Comparison of ENCODE assay signal across 8 mouse cellular contexts in genomic region chr1:170174814-170175332, GRCm38 (mm10). TPM values are rescaled to one million over a fixed set of nuclear protein-coding genes. Genes with fewer than 3 reads are reported as not detected.
DNase-seq lines count a peak whose midpoint lies in the region; ATAC-seq and TF ChIP-seq lines count a peak whose summit lies in the region.

Uap1 (minus strand) TSS chr1:170174957.

- H3K4me1 ChIP-seq in hindbrain, embryonic 10.5 days (replicated peaks) = peaks cover 21% of the 10 kb centered on the region
- peaks cover 3% of the 10 kb centered on the region; the same call in 1 of the 2 replicates for H3K4me1 ChIP-seq in lung, postnatal 0 days (ENCODE audit: insufficient read depth, low read depth, low read length)

- peak; percentile 96 for ATAC-seq in frontal cortex, adult (ENCODE audit: low TSS enrichment)
- ATAC-seq in lung, postnatal 0 days = peak; percentile 98

- H3K9ac ChIP-seq in lung, postnatal 0 days (replicated peaks; ENCODE audit: low read depth) = peak within 1 kb of the TSS; percentile 84

- peak; percentile 72 for TF ChIP-seq CTCF in lung, postnatal 0 days (IDR thresholded peaks at IDR 0.05)

- no peaks in the 10 kb centered on the region for H3K27me3 ChIP-seq in hindbrain, embryonic 10.5 days (ENCODE audit: insufficient read depth, poor library complexity, severe bottlenecking)
- H3K27me3 ChIP-seq in lung, postnatal 0 days (replicated peaks; ENCODE audit: insufficient read depth, low read length) = no peaks in the 10 kb centered on the region

- H3K9me3 ChIP-seq in hindbrain, embryonic 10.5 days = no peaks in the 10 kb centered on the region
- no peaks in the 10 kb centered on the region for H3K9me3 ChIP-seq in lung, postnatal 0 days (ENCODE audit: low read length)

- TF ChIP-seq EP300 in lung, postnatal 0 days (IDR thresholded peaks at IDR 0.05) = no peak

- H3K4me3 ChIP-seq in hindbrain, embryonic 10.5 days = peak within 1 kb of the TSS; percentile 89
- peak within 1 kb of the TSS; percentile 73 for H3K4me3 ChIP-seq in lung, postnatal 0 days (ENCODE audit: low read depth, low read length)

- peak within 1 kb of the TSS; percentile 56 for H3K4me2 ChIP-seq in lung, postnatal 0 days (replicated peaks; ENCODE audit: low read depth, low read length)

- H3K36me3 ChIP-seq in hindbrain, embryonic 10.5 days = no peaks in the 10 kb centered on the region
- no peaks in the 10 kb centered on the region for H3K36me3 ChIP-seq in lung, postnatal 0 days (ENCODE audit: insufficient read depth, low read length)

- peak within 1 kb of the TSS; percentile 93 for H3K27ac ChIP-seq in hindbrain, embryonic 10.5 days
- H3K27ac ChIP-seq in lung, postnatal 0 days (ENCODE audit: low read length) = peak within 1 kb of the TSS; percentile 91

- DNase-seq in MN1 (ENCODE audit: low spot score) = peak; percentile 97
- DNase-seq in cerebellum, adult 9-10 months = peak; percentile 100
- peak; percentile 98 for DNase-seq in hindbrain, embryonic 10.5 days (ENCODE audit: low spot score)
- DNase-seq in layer of hippocampus, adult 9-11 months = peak; percentile 99
- DNase-seq in lung, postnatal 0 days (ENCODE audit: low spot score) = peak; percentile 99
- peak; percentile 96 for DNase-seq in ovary, postnatal 14 days (ENCODE audit: low spot score)
- DNase-seq in thymus, postnatal 14 days = peak; percentile 99

- under 1% methylated on average over 52 of the region's 52 CpGs for WGBS in hindbrain, embryonic 10.5 days
- under 1% methylated on average over 48 of the region's 52 CpGs for WGBS in lung, postnatal 0 days

RNA-seq across cellular contexts. Expression of gene Uap1, which starts in this region (rescaled TPM):
- polyA plus RNA-seq in hindbrain, embryonic 10.5 days (2016; fragmentation: Nextera tagmentation; extraction: Ambion mirVana) = 54.9 and 58.6 TPM in 2 replicates
- polyA plus RNA-seq in lung, postnatal 0 days (2015; fragmentation: Nextera tagmentation; extraction: Ambion mirVana) = 50.6 and 53.2 TPM in 2 replicates

Comparison
In these comparisons a context has a peak if more than half of its experiments do, and no peak if none do; other contexts are left out.
1. Peak in every context shown above with its lines: DNase-seq, ATAC-seq, H3K4me3 ChIP-seq and H3K27ac ChIP-seq.